Mouse (Mus musculus): Measurements from ENCODE around the gene Kmo. TPM values are rescaled to one million over a fixed set of nuclear protein-coding genes. Genes with fewer than 3 reads are reported as not detected.

Kmo gene
- polyA plus RNA-seq, 1 experiment from 2014 or later: 0.09 TPM

DNA sequence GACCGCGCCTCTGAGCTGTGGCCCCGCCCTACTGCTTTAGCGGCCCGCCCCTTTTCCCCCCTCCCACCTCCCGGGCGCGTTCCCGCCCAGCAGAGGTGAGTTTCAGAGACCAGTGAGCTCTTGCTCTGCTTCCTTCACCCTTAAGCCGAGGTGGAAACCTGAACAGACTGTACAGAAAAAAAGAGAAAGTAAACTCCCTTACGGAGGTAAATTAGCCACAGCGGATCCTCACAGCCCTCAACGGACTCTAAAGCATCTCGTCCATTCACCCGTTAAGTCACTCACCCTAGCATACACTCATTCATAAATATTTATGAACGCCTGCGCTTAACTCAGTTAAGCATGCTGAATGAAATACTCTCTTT lies 72.8 kb downstream of the Kmo start:
- H3K4me1 ChIP-seq (ENCODE audit: control insufficient read depth, insufficient read depth, low read length): peaks cover 13% of the 10 kb centered on the region
- H3K27ac ChIP-seq (ENCODE audit: low read depth, low read length): peak overlapping the region; percentile 73
- H3K27me3 ChIP-seq (ENCODE audit: control insufficient read depth, insufficient read depth, low read length): no peaks in the 10 kb centered on the region
- H3K9ac ChIP-seq (ENCODE audit: low read depth, low read length): peak overlapping the region; percentile 70
- peak overlapping the region; percentile 84 for H3K4me3 ChIP-seq (ENCODE audit: low read depth, low read length)
- WGBS (ENCODE audit: insufficient replicate concordance): under 1% methylated on average over 17 of the region's 17 CpGs
- no peaks in the 10 kb centered on the region for H3K9me3 ChIP-seq (replicated peaks; ENCODE audit: control insufficient read depth, low read length)
- H3K36me3 ChIP-seq (ENCODE audit: control insufficient read depth, insufficient read depth, low read length): no peaks in the 10 kb centered on the region; the same call in 1 of the 2 replicates
- ATAC-seq (replicated peaks; ENCODE audit: insufficient number of reproducible peaks, low FRiP score, low TSS enrichment): no peak
- peak overlapping the region; percentile 87 for H3K4me2 ChIP-seq

- H3K9me3 ChIP-seq (replicated peaks; ENCODE audit: control insufficient read depth, low read length): no peaks in the 10 kb centered on the region
- peak overlapping the region; percentile 84 for H3K4me3 ChIP-seq (ENCODE audit: low read depth, low read length)
- H3K4me2 ChIP-seq: peak overlapping the region; percentile 87
- H3K9ac ChIP-seq (ENCODE audit: low read depth, low read length): peak overlapping the region; percentile 70
- WGBS (ENCODE audit: insufficient replicate concordance): 28% methylated on average over 12 of the region's 12 CpGs
- H3K27me3 ChIP-seq (ENCODE audit: control insufficient read depth, insufficient read depth, low read length): no peaks in the 10 kb centered on the region
- H3K4me1 ChIP-seq (ENCODE audit: control insufficient read depth, insufficient read depth, low read length): peaks cover 13% of the 10 kb centered on the region
- ATAC-seq (replicated peaks; ENCODE audit: insufficient number of reproducible peaks, low FRiP score, low TSS enrichment): no peak
- H3K36me3 ChIP-seq (ENCODE audit: control insufficient read depth, insufficient read depth, low read length): no peaks in the 10 kb centered on the region
- H3K27ac ChIP-seq (ENCODE audit: low read depth, low read length): peak overlapping the region; percentile 73
These were observed 73.3 kb downstream of the Kmo start for GRCm38 (mm10) chr1:175693429-175693960.

DNA sequence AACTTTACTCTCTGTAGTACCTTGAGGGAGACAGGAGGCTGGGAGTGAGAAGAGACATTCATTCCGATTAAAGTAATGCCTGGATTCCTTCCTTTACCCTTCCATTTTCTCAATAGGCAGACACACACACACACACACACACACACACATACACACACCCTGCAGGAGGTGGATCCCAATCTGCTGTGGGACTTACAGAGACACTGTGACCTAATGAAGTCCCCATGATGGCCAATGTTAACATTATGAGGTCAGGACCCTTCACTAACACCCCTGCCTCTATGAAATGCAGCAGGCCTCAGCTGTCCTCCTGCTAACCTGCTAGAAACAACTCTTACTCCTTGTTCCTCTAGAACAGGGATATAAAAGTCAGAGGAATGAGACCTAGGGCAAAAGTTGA lies 78.1 kb downstream of the Kmo start, which contains the start of gene Wdr64:
Gene Wdr64 (plus strand): TSS at position 301 of the 400 bp plus-strand sequence.
- no peak within 1 kb of the TSS for H3K9ac ChIP-seq (ENCODE audit: low read depth, low read length)
- H3K4me2 ChIP-seq: no peak within 1 kb of the TSS
- H3K9me3 ChIP-seq (replicated peaks; ENCODE audit: control insufficient read depth, low read length): no peaks in the 10 kb centered on the region
- no peak within 1 kb of the TSS for H3K4me3 ChIP-seq (ENCODE audit: low read depth, low read length)
- H3K27ac ChIP-seq (ENCODE audit: low read depth, low read length): no peak within 1 kb of the TSS
- 73% methylated on average over 1 of the region's 1 CpGs for whole genome bisulfite sequencing (ENCODE audit: insufficient replicate concordance)
- H3K4me1 ChIP-seq (ENCODE audit: control insufficient read depth, insufficient read depth, low read length): peaks cover 4% of the 10 kb centered on the region
- H3K36me3 ChIP-seq (ENCODE audit: control insufficient read depth, insufficient read depth, low read length): no peaks in the 10 kb centered on the region
- ATAC-seq (replicated peaks; ENCODE audit: insufficient number of reproducible peaks, low FRiP score, low TSS enrichment): no peak
- H3K27me3 ChIP-seq (ENCODE audit: control insufficient read depth, insufficient read depth, low read length): no peaks in the 10 kb centered on the region

DNA sequence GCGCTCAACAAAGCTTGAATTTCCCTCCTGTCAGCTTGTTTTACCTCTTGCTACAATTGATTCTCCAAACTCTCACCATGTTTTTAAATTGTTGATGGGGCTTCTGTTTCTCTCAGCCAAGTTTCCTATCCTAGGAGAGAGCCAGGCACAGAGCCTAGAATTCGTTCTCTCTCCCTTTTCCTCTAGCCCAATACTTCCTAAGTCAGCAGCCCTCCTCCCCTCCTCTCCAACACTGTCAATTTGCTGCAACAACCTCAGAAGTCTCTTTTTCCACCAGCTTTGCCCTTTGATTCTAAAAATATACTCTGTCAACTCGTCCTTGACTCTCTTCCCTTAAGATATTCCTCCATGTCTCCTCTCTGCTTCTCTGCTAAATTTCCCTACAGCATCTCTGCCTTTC lies 79.2 kb downstream of the Kmo start:
- no peak for ATAC-seq (replicated peaks; ENCODE audit: insufficient number of reproducible peaks, low FRiP score, low TSS enrichment)
- Histone ChIP-seq H3K9ac (ENCODE audit: low read depth, low read length) (no peak overlapping the region), H3K4me3 (ENCODE audit: low read depth, low read length) (no peak overlapping the region), H3K36me3 (ENCODE audit: control insufficient read depth, insufficient read depth, low read length) (no peaks in the 10 kb centered on the region), H3K27ac (ENCODE audit: low read depth, low read length) (no peak overlapping the region), H3K9me3 (replicated peaks; ENCODE audit: control insufficient read depth, low read length) (no peaks in the 10 kb centered on the region), H3K4me2 (no peak overlapping the region), H3K4me1 (ENCODE audit: control insufficient read depth, insufficient read depth, low read length) (no peaks in the 10 kb centered on the region), H3K27me3 (ENCODE audit: control insufficient read depth, insufficient read depth, low read length) (no peaks in the 10 kb centered on the region)
- WGBS (ENCODE audit: insufficient replicate concordance): 49% methylated on average over 3 of the region's 3 CpGs

DNA sequence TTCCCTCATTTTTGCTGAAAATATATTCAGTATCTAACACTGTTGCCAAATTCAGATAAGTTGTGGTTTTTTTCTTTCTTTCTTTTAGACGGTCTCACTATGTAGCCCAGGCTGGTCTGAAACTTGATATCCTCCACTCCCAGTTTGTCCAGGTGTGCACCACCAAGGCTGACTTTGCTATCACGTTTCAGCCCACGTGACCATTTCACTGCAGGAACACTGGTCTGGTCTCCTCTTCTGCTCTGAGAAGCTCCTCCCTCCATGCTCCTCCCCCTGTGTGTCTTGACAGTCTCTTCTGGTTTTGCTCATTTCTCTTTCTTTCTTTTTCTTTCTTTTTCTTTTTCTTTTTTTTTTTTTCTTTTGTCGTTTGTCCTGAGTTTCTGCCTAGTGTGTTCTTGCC lies 79.6 kb downstream of the Kmo start:
- no peaks in the 10 kb centered on the region for H3K27me3 ChIP-seq (ENCODE audit: control insufficient read depth, insufficient read depth, low read length)
- WGBS (ENCODE audit: insufficient replicate concordance): 25% methylated on average over 4 of the region's 4 CpGs
- no peak overlapping the region for H3K4me2 ChIP-seq
- H3K9me3 ChIP-seq (replicated peaks; ENCODE audit: control insufficient read depth, low read length): no peaks in the 10 kb centered on the region
- H3K9ac ChIP-seq (ENCODE audit: low read depth, low read length): no peak overlapping the region
- H3K36me3 ChIP-seq (ENCODE audit: control insufficient read depth, insufficient read depth, low read length): no peaks in the 10 kb centered on the region
- ATAC-seq (replicated peaks; ENCODE audit: insufficient number of reproducible peaks, low FRiP score, low TSS enrichment): no peak
- H3K4me3 ChIP-seq (ENCODE audit: low read depth, low read length): no peak overlapping the region
- H3K27ac ChIP-seq (ENCODE audit: low read depth, low read length): no peak overlapping the region
- no peaks in the 10 kb centered on the region for H3K4me1 ChIP-seq (ENCODE audit: control insufficient read depth, insufficient read depth, low read length)

DNA sequence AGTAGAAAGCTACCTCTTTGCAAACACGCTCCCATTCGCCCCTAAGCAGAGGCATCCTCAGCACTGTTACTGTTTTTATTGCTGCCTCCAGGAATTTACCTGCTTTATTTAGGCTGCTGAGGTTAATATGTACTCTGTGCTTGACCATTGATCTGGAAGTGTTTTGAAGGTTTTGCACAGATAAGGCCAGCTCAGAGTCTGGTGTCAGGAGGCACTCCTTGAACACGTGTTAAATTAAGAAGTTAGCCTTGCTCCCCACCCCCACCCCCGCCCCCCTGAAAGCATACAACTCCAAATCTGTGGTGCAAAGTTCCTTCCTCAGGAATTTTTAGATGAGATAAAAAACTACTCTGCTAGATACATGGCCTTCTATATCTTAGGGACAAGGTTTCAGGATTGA lies 81.0 kb downstream of the Kmo start:
- ATAC-seq (replicated peaks; ENCODE audit: insufficient number of reproducible peaks, low FRiP score, low TSS enrichment): no peak
- H3K9me3 ChIP-seq (replicated peaks; ENCODE audit: control insufficient read depth, low read length): no peaks in the 10 kb centered on the region
- no peak overlapping the region for H3K9ac ChIP-seq (ENCODE audit: low read depth, low read length)
- H3K27ac ChIP-seq (ENCODE audit: low read depth, low read length): no peak overlapping the region
- no peak overlapping the region for H3K4me2 ChIP-seq
- no peak overlapping the region for H3K4me3 ChIP-seq (ENCODE audit: low read depth, low read length)
- no peaks in the 10 kb centered on the region for H3K27me3 ChIP-seq (ENCODE audit: control insufficient read depth, insufficient read depth, low read length)
- WGBS (ENCODE audit: insufficient replicate concordance): 61% methylated on average over 4 of the region's 4 CpGs
- H3K36me3 ChIP-seq (ENCODE audit: control insufficient read depth, insufficient read depth, low read length): no peaks in the 10 kb centered on the region
- H3K4me1 ChIP-seq (ENCODE audit: control insufficient read depth, insufficient read depth, low read length): no peaks in the 10 kb centered on the region

DNA sequence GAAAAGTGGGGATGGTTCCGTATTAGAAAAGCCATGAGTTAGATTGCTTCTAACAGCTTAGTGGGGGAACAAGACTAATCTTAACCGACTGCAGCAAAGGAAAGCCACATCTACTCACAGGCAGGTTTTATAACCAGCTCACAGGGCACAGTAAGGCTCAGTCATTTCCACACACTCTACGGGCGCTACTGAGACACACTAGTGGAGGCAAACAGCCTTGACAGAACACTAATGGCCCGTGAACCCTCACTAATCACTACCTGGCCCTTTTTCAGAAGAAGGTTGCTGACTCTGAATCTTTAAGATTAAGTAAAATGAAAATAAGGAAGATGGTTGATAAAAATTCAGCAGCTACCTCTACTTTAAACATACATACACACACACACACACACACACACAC lies 87.4 kb downstream of the Kmo start:
- H3K4me3 ChIP-seq (ENCODE audit: low read depth, low read length): no peak overlapping the region
- H3K27ac ChIP-seq (ENCODE audit: low read depth, low read length): no peak overlapping the region
- no peak for ATAC-seq (replicated peaks; ENCODE audit: insufficient number of reproducible peaks, low FRiP score, low TSS enrichment)
- no peak overlapping the region for H3K9ac ChIP-seq (ENCODE audit: low read depth, low read length)
- no peak overlapping the region for H3K4me2 ChIP-seq
- 77% methylated on average over 5 of the region's 5 CpGs for WGBS (ENCODE audit: insufficient replicate concordance)
- H3K27me3 ChIP-seq (ENCODE audit: control insufficient read depth, insufficient read depth, low read length): no peaks in the 10 kb centered on the region
- H3K36me3 ChIP-seq (ENCODE audit: control insufficient read depth, insufficient read depth, low read length): no peaks in the 10 kb centered on the region
- H3K9me3 ChIP-seq (replicated peaks; ENCODE audit: control insufficient read depth, low read length): no peaks in the 10 kb centered on the region
- H3K4me1 ChIP-seq (ENCODE audit: control insufficient read depth, insufficient read depth, low read length): no peaks in the 10 kb centered on the region

DNA sequence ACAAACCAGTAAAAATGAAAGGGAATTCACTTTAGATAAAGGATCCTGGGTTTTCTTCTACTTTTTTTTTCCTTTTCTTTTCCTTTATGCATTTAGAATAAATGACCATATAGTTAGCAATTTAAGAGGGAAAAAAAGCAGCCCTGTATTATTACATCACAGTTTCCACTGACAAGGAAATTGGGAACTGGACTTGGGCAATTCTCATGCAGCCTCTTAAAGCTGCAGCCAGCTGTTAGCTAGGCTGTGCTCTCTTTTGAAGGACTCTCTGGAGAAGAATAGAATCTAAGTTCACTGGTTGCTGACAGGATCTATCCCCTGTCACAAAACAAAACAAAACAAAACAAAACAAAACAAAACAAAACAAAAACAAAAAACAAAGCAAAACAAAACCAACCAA lies 87.8 kb downstream of the Kmo start:
- H3K4me2 ChIP-seq: no peak overlapping the region
- no peaks in the 10 kb centered on the region for H3K36me3 ChIP-seq (ENCODE audit: control insufficient read depth, insufficient read depth, low read length)
- H3K27ac ChIP-seq (ENCODE audit: low read depth, low read length): no peak overlapping the region
- H3K27me3 ChIP-seq (ENCODE audit: control insufficient read depth, insufficient read depth, low read length): no peaks in the 10 kb centered on the region
- no peaks in the 10 kb centered on the region for H3K9me3 ChIP-seq (replicated peaks; ENCODE audit: control insufficient read depth, low read length)
- no peak for ATAC-seq (replicated peaks; ENCODE audit: insufficient number of reproducible peaks, low FRiP score, low TSS enrichment)
- H3K9ac ChIP-seq (ENCODE audit: low read depth, low read length): no peak overlapping the region
- H3K4me1 ChIP-seq (ENCODE audit: control insufficient read depth, insufficient read depth, low read length): no peaks in the 10 kb centered on the region
- H3K4me3 ChIP-seq (ENCODE audit: low read depth, low read length): no peak overlapping the region
